Mouse (Mus musculus) cerebellum, adult 2 months (tissue): ENCODE measurements at regions not wholly inside any gene's neighbourhood (a gene's known extent, or its start where the extent isn't known, plus 50 kb on each side); places are given as distances from the start of the nearest gene placed in this dataset.

Source experiments
- DNase-seq, 2 experiments: peaks; one replicate each; pipeline ENCODE4 v3.0.0; 2021
- H3K27ac ChIP-seq: fragments of 200-500 bp; 2 replicates; pipeline ENCODE4 v1.5.1; 2012; ENCODE audit warnings: low read length, control low read depth, inconsistent platforms; ENCODE audit not compliant: insufficient read depth
- H3K27me3 ChIP-seq: fragments of 200-500 bp; 2 replicates; pipeline ENCODE4 v1.6.1; 2012; ENCODE audit warnings: inconsistent platforms, mild to moderate bottlenecking, low read length, moderate library complexity; ENCODE audit not compliant: control insufficient read depth, insufficient read depth
- H3K4me1 ChIP-seq: fragments of 200-500 bp; 2 replicates; pipeline ENCODE4 v1.6.1; 2011; ENCODE audit warnings: low read length; ENCODE audit not compliant: control insufficient read depth, insufficient read depth
- H3K4me3 ChIP-seq: fragments of 200-500 bp; replicated peaks from 2 replicates; pipeline ENCODE3; 2011; ENCODE audit warnings: mild to moderate bottlenecking, low read depth, low read length, control low read depth; ENCODE audit not compliant: insufficient read depth
- CTCF ChIP-seq: fragments of 200-500 bp; IDR thresholded peaks from 2 replicates; pipeline ENCODE4 v1.5.1; 2011; ENCODE audit warnings: low read depth, mild to moderate bottlenecking, control low read depth, low read length, moderate library complexity, borderline replicate concordance; ENCODE audit not compliant: insufficient read depth
- POLR2A ChIP-seq: fragments of 200-500 bp; IDR thresholded peaks from 2 replicates; pipeline ENCODE4 v1.6.1; 2011; ENCODE audit warnings: low read length, control low read depth, borderline replicate concordance; ENCODE audit not compliant: insufficient read depth
- WGBS: fragments of 180-500 bp; shearing (Covaris S2); methylation state at CpG from one replicate; pipeline ENCODE4 v1.1.7; 2018; 5-methylcytosine and 5-hydroxymethylcytosine counted together

DNA sequence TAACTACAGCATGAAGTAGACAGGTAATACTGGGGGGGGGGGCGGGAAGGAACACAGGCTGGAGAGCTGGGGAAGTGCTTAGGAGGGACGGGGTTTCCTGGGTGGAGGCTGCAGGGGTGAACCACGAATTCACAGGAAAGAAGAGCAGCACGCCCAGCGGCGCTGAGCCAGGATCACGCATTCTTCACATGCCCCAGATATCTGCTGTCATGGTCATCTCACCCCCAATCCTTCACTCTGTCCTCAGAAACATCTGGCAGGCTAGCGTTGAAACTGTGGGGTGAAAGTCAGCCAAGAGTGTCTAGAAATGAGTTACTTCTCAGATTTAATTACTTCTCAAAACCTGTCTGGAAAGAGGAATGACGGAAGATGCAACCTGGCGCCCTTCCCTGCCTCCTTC is 197.3 kb upstream of the Zpld1 start:
- Histone ChIP-seq H3K4me1 (no peaks in the 10 kb centered on the region), H3K27me3 (no peaks in the 10 kb centered on the region), H3K27ac (no peak overlapping the region), H3K4me3 (no peak overlapping the region)
- no peak for TF ChIP-seq CTCF
- TF ChIP-seq POLR2A, result no peak
- WGBS, result 79% methylated on average over 10 of the region's 10 CpGs
- DNase-seq, result no peak

GRCm38 (mm10) chr16:55494162-55494561 is 196.4 kb upstream of the Zpld1 start:
- TF ChIP-seq POLR2A (no peak), CTCF (no peak)
- DNase-seq, result no peak
- Histone ChIP-seq H3K4me1 (no peaks in the 10 kb centered on the region), H3K27ac (no peak overlapping the region), H3K4me3 (no peak overlapping the region), H3K27me3 (no peaks in the 10 kb centered on the region)
- 87% methylated on average over 5 of the region's 5 CpGs for WGBS

- WGBS, result 28% methylated on average over 4 of the region's 4 CpGs
- no peak overlapping the region for H3K27ac ChIP-seq
- TF ChIP-seq CTCF (no peak), POLR2A (no peak)
- H3K27me3 ChIP-seq, result no peaks in the 10 kb centered on the region
- H3K4me1 ChIP-seq, result no peaks in the 10 kb centered on the region
- DNase-seq, result no peak
- no peak overlapping the region for H3K4me3 ChIP-seq
Observed at GRCm38 (mm10) chr16:55492111-55492510, 194.3 kb upstream of the Zpld1 start.

DNA sequence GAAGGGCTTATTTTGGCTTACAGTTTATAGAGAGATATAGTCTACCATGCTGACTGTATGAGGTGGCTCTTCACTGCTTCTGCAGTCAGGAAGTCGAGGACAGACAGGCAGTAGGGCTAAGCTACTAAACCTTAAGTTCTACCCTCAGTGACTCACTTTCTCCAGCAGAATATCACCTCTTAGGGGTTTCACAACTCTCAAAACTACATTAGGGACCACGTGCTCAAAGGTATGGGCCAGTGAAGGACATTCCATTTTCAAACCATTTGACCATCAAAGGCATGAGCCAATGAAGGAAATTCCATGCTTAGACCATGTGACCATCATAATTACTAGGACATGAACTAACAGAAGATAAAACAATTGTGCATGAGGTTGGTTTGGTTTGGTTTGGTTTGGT is 186.6 kb upstream of the Zpld1 start:
- DNase-seq, result no peak
- Histone ChIP-seq H3K4me1 (no peaks in the 10 kb centered on the region), H3K27me3 (no peaks in the 10 kb centered on the region), H3K27ac (no peak overlapping the region), H3K4me3 (no peak overlapping the region)
- 74% methylated on average over 2 of the region's 2 CpGs for WGBS
- TF ChIP-seq CTCF (no peak), POLR2A (no peak)

- no peaks in the 10 kb centered on the region for H3K27me3 ChIP-seq
- WGBS, result 44% methylated on average over 11 of the region's 11 CpGs
- TF ChIP-seq CTCF (no peak), POLR2A (no peak)
- H3K4me1 ChIP-seq, result no peaks in the 10 kb centered on the region
- no peak for DNase-seq
- H3K27ac ChIP-seq, result no peak overlapping the region
- no peak overlapping the region for H3K4me3 ChIP-seq
Observed at GRCm38 (mm10) chr16:55480745-55481144, 183.0 kb upstream of the Zpld1 start.

GRCm38 (mm10) chr16:55480304-55480703 is 182.5 kb upstream of the Zpld1 start:
- Histone ChIP-seq H3K27me3 (no peaks in the 10 kb centered on the region), H3K4me3 (no peak overlapping the region), H3K27ac (no peak overlapping the region), H3K4me1 (no peaks in the 10 kb centered on the region)
- TF ChIP-seq POLR2A (no peak), CTCF (peak; percentile 12; the same call in 1 of the 2 replicates)
- whole genome bisulfite sequencing, result 30% methylated on average over 7 of the region's 7 CpGs
- DNase-seq, result peak; percentile 6 to 10

DNA sequence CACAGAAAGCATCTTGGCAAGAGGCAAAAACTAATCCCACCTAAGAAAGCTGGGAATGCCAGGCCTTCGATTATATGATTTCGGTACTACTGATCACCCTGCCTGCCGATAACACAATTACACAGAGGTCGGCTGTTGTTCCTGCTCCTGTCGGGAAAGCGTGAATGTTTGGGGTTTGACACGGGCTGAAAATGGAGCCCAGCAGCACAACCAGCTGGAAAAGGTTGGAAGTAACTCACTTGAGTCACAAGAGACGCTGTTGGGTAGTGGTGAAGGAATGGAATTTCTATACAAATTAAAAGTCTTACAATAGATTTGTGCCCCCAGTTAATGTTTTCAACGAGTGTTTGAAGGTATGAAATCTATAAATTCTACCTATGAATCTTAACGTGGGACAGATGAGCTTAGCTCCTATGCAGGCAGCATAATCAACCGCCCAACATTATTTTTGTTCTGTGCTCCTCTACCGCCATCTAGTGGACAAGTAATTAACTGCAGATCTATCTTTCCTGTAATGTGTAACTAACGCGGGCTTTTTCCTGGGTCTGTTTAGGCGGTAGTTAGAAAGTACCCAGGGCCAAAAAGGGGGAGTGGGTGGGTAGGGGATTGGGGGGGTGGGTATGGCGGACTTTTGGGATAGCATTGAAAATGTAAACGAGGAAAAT is 178.9 kb upstream of the Zpld1 start:
- Histone ChIP-seq H3K27ac (no peak overlapping the region), H3K27me3 (no peaks in the 10 kb centered on the region), H3K4me1 (no peaks in the 10 kb centered on the region), H3K4me3 (no peak overlapping the region)
- DNase-seq, result peak in 1 of 2 experiments; percentile 52
- 26% methylated on average over 17 of the region's 17 CpGs for WGBS
- TF ChIP-seq CTCF (peak; percentile 36; the same call in 1 of the 2 replicates), POLR2A (no peak)

DNA sequence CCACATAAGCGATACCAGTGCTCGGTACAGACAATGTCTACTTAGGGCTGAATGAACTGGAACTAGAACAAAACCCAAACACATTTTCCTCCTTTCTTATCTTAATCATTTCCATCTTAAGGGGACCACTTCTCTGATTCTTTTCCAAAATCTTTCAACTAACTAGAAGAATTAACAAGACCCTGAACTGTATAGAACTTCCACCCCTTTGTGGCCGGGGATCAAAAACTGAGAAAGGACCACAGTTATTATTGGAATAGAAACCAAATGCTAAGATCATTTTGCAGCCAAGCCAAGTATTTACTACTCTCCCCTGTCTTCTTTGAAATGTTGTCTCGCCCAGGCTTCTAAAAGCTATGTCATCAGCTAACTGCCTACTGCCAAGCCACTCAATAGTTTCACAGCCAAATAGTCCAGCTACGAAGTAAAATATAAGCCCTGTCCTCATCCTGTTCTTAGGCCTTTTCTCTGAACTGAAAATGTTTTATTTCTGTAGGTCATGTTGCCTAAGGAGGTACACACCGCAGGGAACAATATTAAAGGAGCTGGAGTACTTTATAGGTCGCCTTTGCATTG is 177.3 kb upstream of the Zpld1 start:
- Histone ChIP-seq H3K27me3 (no peaks in the 10 kb centered on the region), H3K4me3 (no peak overlapping the region), H3K4me1 (no peaks in the 10 kb centered on the region), H3K27ac (no peak overlapping the region)
- 76% methylated on average over 7 of the region's 7 CpGs for WGBS
- DNase-seq, result no peak
- TF ChIP-seq POLR2A (no peak), CTCF (no peak)
